Mouse (Mus musculus) layer of hippocampus, adult 2 months (tissue): ENCODE results near the gene Cd151. TPM values are rescaled to one million over a fixed set of nuclear protein-coding genes. Genes with fewer than 3 reads are reported as not detected.

Source experiments
- DNase-seq, 2 experiments: peaks; one replicate each; pipeline ENCODE4 v3.0.0; 2022; ENCODE audit warnings: low spot score in 2 of 2
- H3K27ac ChIP-seq: fragments of 200-600 bp; 2 replicates; pipeline ENCODE4 v1.8.1; 2022
- H3K4me3 ChIP-seq: fragments of 200-600 bp; 2 replicates; pipeline ENCODE4 v1.8.1; 2022; ENCODE audit warnings: mild to moderate bottlenecking
- CTCF ChIP-seq: fragments of 200-600 bp; conservative IDR thresholded peaks from 2 replicates; pipeline ENCODE4 v1.8.1; 2022; ENCODE audit warnings: antibody characterized with exemption, mild to moderate bottlenecking, moderate library complexity
- total RNA-seq, 2 experiments: library from RNA; stranded (reverse); gene quantifications; 2 replicates each; pipeline ENCODE4 v1.2.3; 2021

The Cd151 gene
- total RNA-seq, 2 experiments from 2014 or later, result 23.4 to 25.1 TPM

DNA sequence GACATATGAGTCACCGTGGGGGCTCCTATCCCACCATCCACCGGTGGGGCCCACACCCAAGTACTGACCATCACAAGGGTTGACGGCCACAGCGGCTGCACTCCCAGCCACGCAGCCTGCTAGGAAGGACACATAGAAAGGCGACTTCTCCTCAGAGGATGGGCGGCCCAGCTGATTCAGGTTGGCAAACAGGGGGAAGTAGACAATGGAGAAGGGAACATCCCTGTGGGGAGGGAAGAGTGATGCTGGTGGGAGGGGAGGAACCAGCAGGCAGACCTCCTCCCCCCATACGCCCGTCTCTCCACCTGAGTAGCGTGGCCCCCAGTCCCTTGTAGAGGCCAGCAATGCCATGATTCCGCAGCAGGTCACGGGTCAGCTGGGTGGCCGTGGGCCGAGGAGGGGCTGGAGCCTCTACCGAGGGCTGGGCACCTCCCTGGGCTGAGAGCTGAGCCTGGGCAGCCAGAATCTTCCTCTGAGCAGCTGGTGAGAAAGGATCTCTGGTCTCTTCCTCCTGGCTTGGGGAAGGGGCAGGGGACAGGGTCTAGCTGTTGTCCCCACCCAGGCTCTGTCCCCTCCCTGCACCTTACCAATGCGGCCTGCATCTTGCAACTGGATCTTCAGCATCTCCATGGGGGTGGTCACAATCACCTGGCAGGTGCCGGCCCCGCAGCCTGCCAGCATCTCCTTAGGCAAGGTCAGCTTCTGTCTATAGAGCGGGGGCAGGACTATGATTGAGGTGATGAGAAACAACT lies 35.6 kb upstream of the Cd151 start:
- DNase-seq, result no peak
- H3K27ac ChIP-seq, result no peak overlapping the region; the same call in 1 of the 2 replicates
- TF ChIP-seq CTCF, result no peak
- H3K4me3 ChIP-seq, result no peak overlapping the region

DNA sequence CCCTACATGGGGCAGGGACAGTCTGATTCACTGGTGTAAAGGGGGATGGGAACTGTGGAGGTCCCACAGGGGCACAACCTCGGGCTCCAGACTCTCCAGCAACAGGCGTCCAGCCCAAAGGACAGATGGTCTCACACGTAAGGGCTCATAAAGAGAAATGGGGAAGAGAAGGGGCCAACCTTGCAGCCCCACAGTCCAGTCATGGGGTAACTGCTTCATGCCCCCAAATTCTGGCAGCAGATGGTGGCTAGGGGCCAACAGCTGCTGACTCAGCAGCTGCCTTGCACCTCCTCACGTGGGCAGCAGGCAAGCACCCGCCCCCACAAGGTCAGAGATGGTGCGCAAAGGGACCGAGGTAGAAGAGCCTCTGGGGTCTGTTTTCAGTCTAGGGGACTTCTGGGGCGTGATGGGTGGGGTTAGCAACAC lies 35.0 kb upstream of the Cd151 start:
- peak overlapping the region; percentile 97 for H3K27ac ChIP-seq
- no peak for TF ChIP-seq CTCF
- no peak overlapping the region; the same call in 1 of the 2 replicates for H3K4me3 ChIP-seq
- no peak for DNase-seq

DNA sequence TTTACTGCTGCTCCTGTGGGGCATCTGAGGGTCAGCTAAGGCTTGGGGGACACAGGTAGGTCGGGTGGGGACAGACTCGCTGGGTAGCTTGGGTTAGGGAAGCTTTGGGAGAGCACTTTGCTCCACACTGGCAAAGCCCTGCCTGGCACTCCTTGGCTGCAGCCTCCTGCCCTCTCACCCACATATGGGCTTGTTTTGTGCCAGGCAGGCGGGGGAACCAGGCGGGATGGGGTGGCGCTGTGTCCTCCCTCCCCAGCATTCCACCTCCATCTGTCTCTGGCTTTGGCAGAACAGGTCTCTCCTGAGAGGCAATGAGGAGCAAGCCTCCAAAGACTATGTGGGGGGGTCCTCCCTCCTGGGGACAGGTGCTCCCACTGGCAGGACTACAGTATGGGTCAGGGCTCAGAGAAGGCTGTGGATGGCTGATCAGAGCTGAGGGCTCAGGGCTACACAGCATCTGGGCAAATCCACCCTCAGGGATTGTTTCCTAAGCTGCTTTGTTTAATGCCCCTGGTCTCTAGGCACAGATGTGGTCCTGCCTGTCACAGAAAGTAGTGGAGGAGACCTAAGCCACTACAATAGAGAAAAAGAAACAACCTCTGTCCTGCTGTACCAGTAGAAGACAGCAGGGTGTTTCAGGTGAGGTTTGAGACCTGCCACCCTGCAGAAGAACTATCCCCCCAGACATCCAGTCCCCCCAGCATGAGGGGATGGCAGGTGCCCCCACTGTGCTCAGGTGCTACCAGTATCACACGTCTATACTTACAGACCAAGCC lies 34.3 kb upstream of the Cd151 start:
- Histone ChIP-seq H3K27ac (peak overlapping the region; percentile 97), H3K4me3 (peak overlapping the region; percentile 63)
- TF ChIP-seq CTCF, result peak; percentile 30; the same call in 1 of the 2 replicates
- no peak for DNase-seq

DNA sequence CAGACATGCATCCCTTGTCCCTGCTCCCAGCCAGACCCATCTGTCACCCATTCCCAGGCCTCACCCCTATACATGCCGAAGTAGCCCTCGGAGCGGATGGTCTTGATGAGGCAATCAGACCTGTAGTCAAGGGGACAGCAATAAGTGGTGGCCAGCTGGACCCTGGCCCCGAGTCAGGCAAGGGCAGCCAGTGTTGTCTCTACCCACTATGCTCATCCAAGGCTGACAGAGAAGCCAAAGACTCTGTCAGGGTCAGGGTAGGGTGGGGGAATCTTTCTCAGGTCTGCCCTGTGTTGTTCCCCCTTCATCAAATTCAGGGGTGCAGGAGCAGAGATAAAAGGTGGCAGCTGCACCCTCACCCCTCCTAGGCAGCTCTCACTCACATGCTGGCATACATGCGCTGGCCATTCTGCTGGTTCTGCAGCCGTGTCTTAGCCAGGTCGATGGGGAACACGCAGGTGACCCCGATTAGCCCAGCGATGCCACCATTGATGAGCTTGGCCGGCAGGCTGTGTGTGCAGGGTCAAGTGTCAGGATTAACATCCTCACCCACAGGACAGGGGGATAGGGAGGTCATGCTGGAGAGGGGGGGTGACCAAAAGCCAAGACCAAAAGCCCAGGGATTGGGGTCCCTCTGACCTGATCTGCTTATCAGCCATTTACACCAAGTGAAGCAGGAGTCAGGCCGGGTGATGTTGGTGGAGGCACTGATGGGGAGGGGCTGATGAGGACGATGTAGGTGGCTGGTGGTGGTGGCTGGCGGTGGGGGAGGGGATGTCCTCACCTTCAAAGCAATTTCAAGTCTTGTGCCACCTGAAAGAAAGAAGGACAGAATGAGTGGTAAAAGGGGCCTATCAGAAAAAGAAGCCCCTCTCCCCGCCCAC lies 33.4 kb upstream of the Cd151 start:
- TF ChIP-seq CTCF, result no peak
- no peak for DNase-seq
- H3K4me3 ChIP-seq, result peak overlapping the region; percentile 63
- H3K27ac ChIP-seq, result peak overlapping the region; percentile 97

DNA sequence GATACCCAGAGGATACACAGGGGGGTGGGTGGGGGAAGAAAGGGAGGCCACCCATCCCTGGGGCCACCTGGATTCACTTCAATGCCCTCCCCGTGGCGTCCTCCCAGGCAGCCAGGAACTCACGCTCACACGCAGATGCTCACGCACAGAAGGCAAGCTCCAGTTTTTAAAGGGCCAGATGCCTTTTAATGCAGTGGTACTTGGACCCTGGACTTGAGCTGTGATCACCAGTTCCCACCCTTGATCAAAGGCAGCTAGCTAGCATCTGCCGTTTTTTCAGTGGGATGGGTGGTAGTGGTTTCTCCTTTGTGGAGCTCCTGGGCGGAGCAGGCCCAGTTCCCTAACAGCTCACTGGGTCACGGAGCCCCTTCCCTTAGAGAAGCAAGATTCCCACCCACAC lies 32.7 kb upstream of the Cd151 start:
- no peak for TF ChIP-seq CTCF
- H3K27ac ChIP-seq, result peak overlapping the region; percentile 97
- DNase-seq, result peak; percentile 72 to 77
- H3K4me3 ChIP-seq, result peak overlapping the region; percentile 63

DNA sequence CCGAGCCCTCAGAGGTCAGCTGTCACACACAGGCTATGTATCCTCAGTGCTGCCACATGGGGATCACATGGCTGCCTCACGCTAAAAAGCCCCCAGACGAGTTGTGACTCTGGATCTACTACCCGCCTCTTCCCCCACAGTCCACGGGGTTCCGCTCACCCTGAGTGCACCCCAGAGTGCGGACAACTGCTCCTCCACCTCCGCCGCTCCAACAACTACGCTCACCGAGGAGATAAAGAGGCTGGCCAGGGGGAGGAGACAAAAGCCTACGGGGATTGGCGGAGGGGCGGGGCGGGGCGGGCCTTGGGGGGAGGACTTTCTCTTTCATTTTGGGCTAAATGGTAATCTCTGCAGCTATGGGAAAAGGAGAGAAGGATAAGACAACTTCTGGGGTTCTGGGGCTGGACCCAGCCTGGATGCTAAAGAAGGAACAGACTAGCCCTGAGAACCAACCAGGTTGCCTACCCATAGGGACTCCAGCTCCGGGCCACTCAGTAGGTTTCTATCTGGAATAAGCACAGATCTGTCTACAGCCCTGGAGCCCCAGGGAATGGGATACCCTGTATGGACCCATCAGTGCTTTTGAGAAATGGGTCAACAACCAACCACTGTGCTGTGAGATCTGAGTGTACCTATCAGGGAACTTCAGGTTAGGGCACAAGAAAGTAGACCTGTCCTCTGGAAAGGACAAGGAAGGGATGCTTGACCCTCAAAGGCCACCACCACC lies 31.9 kb upstream of the Cd151 start:
- peak overlapping the region; percentile 97 for H3K27ac ChIP-seq
- DNase-seq, result peak in 1 of 2 experiments; percentile 61
- peak overlapping the region; percentile 63 for H3K4me3 ChIP-seq
- no peak for TF ChIP-seq CTCF

DNA sequence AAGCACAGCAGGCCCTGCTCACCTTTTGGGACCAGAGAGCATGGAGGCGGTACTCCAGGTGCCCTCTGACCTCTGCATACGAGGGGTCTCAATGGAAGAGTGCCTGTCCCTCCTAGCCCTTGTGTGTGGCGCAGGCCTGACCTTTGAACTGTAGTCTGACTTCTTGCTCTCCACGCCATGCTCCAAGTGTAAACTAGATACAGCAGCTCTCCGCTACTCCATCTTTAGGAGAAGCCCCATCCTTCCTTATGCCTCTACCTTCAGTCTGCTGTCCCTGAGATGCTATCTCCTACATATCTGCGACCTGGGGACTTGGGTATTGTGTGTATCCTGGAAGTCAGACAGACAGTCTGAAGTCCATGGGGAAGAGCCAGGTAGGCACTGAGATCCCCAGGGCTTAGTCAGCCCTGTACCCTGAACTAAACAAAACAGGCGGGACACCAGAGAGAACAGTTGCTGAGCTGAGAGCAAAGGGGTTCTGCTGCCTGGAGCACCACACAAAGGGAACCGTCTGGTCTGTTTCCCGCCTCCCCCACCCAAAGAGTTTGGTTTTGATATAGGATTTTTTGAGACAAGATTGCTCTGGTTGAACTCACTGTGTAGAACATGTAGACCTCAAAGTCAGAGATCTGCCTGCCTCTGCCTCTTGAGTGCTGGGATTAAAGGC lies 31.2 kb upstream of the Cd151 start:
- DNase-seq, result no peak
- TF ChIP-seq CTCF, result no peak
- peak overlapping the region; percentile 63 for H3K4me3 ChIP-seq
- peak overlapping the region; percentile 97 for H3K27ac ChIP-seq

DNA sequence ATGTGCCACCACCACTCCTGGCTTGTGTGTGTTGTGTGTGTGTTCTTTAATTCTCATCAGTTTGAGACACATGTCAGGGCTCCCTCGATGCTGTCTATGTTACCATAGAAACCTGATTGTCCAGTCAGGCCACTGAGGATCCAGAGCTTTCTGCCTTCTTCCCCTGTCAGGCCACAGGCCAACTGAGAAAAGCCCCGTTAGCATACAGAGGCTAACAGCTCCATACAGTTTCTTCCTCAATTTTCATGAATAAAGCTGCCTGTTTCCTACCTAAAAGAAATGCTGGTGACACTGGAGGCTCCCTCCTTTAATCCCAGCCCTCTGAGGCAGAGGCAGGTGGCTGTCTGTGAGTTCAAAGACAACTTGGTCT lies 30.7 kb upstream of the Cd151 start:
- peak overlapping the region; percentile 97 for H3K27ac ChIP-seq
- no peak for TF ChIP-seq CTCF
- peak overlapping the region; percentile 62 for H3K4me3 ChIP-seq
- no peak for DNase-seq

DNA sequence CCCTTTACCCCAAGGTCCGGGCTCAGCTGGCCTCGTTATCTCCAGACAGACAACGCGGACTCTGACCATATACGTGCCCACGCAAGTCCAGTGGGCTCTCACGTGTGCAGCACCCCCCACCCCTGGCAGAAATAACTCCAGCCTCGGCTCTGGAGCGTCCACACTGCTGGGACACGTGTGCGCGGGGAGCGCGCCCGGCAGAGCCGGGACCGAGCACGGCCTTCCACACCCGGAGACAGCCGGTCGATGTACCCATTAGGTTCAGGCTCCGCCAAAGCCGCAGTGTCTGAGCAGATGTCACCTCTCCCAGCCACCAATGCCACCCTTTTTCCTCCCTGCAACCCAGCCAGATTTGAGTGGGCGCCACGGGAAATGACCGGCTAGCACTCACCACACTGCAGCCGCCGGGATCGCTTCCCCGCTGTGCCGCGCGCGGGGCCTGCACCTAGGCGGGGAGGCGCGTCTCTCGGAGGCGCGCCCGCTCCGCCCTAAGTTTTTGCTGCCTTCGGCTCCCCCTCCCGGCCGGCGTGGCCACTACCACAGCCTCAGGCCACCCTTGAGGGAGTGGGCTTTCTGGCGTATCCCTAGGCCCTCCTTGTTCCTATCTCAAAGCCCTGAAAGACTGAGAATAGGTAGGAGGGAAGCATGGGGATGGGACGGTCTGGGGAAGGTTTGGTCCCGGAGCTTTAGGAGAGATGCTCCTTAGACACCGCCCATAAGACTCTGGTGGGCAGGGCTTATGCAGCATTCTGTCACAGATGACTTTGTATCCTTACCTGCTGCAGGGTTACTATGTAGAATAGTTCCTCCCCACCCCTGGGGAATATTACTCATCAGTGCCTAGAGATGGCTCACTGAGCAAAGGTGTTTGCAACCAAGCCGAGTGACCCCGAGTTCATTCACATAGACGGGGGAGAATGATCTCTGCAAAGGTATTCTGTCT lies 29.7 kb upstream of the Cd151 start, which contains the start of gene Slc25a22:
Gene Slc25a22 (minus strand): TSS at position 715 of the 943 bp plus-strand sequence.
- H3K4me3 ChIP-seq, result peak within 1 kb of the TSS; percentile 62
- peak within 1 kb of the TSS; percentile 97 for H3K27ac ChIP-seq
- DNase-seq, result peak; percentile 75 to 83
- peak; percentile 90 for TF ChIP-seq CTCF

DNA sequence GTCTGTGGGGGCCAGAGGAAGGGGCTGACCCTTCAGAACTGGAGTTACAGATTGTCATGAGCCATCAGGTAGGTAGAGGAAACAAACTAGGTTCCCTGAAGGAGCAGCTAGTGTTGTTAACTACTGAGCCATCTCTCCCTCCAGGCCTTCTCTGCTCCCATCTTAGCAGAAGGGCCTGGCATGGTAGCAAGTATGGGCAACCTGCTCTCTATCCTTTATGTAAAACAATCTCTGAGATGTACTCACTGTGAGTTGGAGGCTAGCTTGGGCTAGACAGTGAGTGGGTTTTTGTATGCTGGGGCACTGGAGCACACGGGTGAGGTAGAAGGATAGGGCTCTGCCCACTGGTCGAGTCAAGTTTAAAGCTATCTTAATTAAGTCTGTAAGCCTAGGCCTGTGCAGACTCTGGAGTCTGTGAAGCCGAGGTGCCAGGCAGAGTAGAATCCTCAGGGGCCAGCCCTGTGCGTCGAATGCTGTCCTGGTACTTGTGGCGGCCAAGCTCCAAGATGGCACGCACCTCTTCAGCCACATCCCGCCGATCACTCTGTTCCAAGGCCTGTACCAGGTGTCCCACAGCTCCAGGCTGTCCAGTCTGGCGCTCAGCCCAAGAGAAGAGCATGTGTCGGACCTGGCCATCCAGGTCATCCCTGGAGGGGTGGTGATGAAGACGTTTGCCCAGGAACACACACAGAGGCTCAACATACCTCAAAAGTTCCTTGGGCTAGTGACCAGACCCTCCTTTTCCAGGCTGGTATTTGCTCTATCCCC lies 28.8 kb upstream of the Cd151 start:
- peak overlapping the region; percentile 97 for H3K27ac ChIP-seq
- no peak for DNase-seq
- TF ChIP-seq CTCF, result no peak
- no peak overlapping the region for H3K4me3 ChIP-seq
